Mouse (Mus musculus): Measurements from ENCODE around the gene Chid1. TPM values are rescaled to one million over a fixed set of nuclear protein-coding genes. Genes with fewer than 3 reads are reported as not detected.

Chid1 gene
- polyA plus RNA-seq, 1 experiment from 2014 or later = 30.0 TPM

GRCm38 (mm10) chr7:141491151-141491550 is 48.5 kb downstream of the Chid1 start:
- H3K36me3 ChIP-seq (ENCODE audit: insufficient read depth, low read length) = peaks cover 34% of the 10 kb centered on the region
- WGBS = 82% methylated on average over 2 of the region's 2 CpGs

GRCm38 (mm10) chr7:141487141-141487540 is 52.5 kb downstream of the Chid1 start:
- no peak for ATAC-seq (replicated peaks; ENCODE audit: low FRiP score, low read depth)
- H3K4me2 ChIP-seq (ENCODE audit: low read length) = no peak overlapping the region
- H3K9ac ChIP-seq (ENCODE audit: low read depth, low read length) = no peak overlapping the region
- no peak for DNase-seq (ENCODE audit: low spot score)
- no peak for TF ChIP-seq CTCF (IDR thresholded peaks at IDR 0.05; ENCODE audit: low read depth)
- H3K9me3 ChIP-seq (replicated peaks; ENCODE audit: low read length) = no peaks in the 10 kb centered on the region
- H3K36me3 ChIP-seq (ENCODE audit: insufficient read depth, low read length) = peaks cover 19% of the 10 kb centered on the region; the same call in 1 of the 2 replicates
- no peaks in the 10 kb centered on the region for H3K27me3 ChIP-seq (ENCODE audit: insufficient read depth, low read length)
- no peak overlapping the region for H3K27ac ChIP-seq
- WGBS = 70% methylated on average over 7 of the region's 7 CpGs
- H3K4me3 ChIP-seq (replicated peaks; ENCODE audit: low read depth, low read length) = no peak overlapping the region
- peaks cover 8% of the 10 kb centered on the region for H3K4me1 ChIP-seq (replicated peaks; ENCODE audit: insufficient read depth, low read length)

More at GRCm38 (mm10) chr7:141491151-141491550, 48.5 kb downstream of the Chid1 start:
- no peaks in the 10 kb centered on the region for H3K27me3 ChIP-seq (ENCODE audit: insufficient read depth, low read length)
- DNase-seq (ENCODE audit: low spot score) = no peak
- no peaks in the 10 kb centered on the region for H3K4me1 ChIP-seq (replicated peaks; ENCODE audit: insufficient read depth, low read length)
- no peak overlapping the region for H3K27ac ChIP-seq
- no peak overlapping the region for H3K4me2 ChIP-seq (ENCODE audit: low read length)
- no peak overlapping the region for H3K9ac ChIP-seq (ENCODE audit: low read depth, low read length)
- H3K4me3 ChIP-seq (replicated peaks; ENCODE audit: low read depth, low read length) = no peak overlapping the region
- peak; percentile 51; the same call in 1 of the 2 replicates for TF ChIP-seq CTCF (IDR thresholded peaks at IDR 0.05; ENCODE audit: low read depth)
- no peaks in the 10 kb centered on the region for H3K9me3 ChIP-seq (replicated peaks; ENCODE audit: low read length)
- ATAC-seq (replicated peaks; ENCODE audit: low FRiP score, low read depth) = no peak

DNA sequence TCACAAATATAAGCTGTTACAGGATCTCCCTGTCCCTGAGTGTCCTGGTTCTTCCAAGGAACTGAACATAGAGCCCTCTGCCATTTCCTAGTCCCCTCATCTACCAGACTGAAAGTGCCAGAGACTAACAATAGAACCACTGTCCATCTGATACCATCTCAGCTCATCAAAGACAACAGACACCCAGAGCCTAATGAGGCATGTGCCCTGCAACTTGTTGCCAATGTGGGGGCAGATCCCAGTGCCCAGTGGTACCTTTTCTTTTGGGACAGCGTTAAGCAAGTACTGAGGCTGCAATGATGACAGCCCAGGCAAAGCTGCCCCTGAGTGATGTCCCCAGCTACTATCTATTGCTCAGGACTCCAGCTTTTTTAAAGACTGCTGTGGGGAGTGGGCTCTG is 53.4 kb downstream of the Chid1 start:
- H3K4me2 ChIP-seq (ENCODE audit: low read length) = no peak overlapping the region
- DNase-seq (ENCODE audit: low spot score) (no peak), ATAC-seq (replicated peaks; ENCODE audit: low FRiP score, low read depth) (no peak)
- H3K9me3 ChIP-seq (replicated peaks; ENCODE audit: low read length) = no peaks in the 10 kb centered on the region
- H3K27me3 ChIP-seq (ENCODE audit: insufficient read depth, low read length) = no peaks in the 10 kb centered on the region
- 69% methylated on average over 1 of the region's 1 CpGs for WGBS
- 0 out of 2 replicates have a peak, but pooled peaks cover 14% of the 10 kb centered on the region for H3K36me3 ChIP-seq (ENCODE audit: insufficient read depth, low read length)
- no peak overlapping the region for H3K4me3 ChIP-seq (replicated peaks; ENCODE audit: low read depth, low read length)
- H3K4me1 ChIP-seq (replicated peaks; ENCODE audit: insufficient read depth, low read length) = peaks cover 15% of the 10 kb centered on the region
- no peak for TF ChIP-seq CTCF (IDR thresholded peaks at IDR 0.05; ENCODE audit: low read depth)
- no peak overlapping the region for H3K27ac ChIP-seq
- H3K9ac ChIP-seq (ENCODE audit: low read depth, low read length) = no peak overlapping the region

DNA sequence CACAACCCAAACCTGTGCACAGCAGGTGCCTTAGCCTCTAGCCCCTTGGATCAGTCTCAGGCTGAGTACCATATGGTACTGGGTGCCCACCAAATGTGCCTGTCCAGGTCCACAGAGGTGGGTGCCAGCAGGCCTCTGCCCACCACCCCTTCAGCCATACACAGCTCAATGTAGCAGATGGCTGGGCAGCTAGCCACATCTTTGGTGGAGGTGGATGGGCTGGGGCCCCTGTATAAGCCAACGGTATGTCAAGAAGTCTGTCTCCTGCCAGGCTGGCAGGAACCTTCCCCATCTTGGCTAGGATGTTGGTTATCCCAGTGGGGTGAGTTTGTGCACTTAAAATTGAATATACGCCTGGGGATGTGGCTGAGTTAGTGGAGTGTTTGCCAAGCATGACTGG is 54.1 kb downstream of the Chid1 start:
- 86% methylated on average over 2 of the region's 2 CpGs for WGBS

DNA sequence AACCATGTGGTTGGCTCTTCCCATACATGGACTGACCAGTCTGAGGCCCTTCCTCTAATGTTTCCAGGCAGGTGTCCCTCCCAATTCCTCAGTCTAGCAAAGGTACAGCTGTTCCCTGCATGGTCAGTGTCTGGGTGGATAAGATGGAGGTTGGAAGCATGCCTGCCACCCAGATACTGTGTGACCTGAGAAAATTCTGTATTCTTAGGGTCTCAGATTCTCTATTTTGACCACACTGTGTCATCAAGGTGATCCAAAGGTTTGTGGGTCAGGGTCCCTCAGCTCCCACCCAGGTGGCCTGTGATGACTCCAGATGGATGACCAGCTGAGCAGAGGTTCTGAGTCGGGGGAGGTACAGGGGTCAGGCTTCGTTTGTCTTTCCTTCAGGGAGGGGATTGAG is 54.5 kb downstream of the Chid1 start:
- no peaks in the 10 kb centered on the region for H3K27me3 ChIP-seq (ENCODE audit: insufficient read depth, low read length)
- peaks cover 20% of the 10 kb centered on the region for H3K4me1 ChIP-seq (replicated peaks; ENCODE audit: insufficient read depth, low read length)
- no peak overlapping the region for H3K4me2 ChIP-seq (ENCODE audit: low read length)
- 61% methylated on average over 2 of the region's 2 CpGs for WGBS
- 0 out of 2 replicates have a peak, but pooled peaks cover 8% of the 10 kb centered on the region for H3K36me3 ChIP-seq (ENCODE audit: insufficient read depth, low read length)
- no peaks in the 10 kb centered on the region for H3K9me3 ChIP-seq (replicated peaks; ENCODE audit: low read length)
- TF ChIP-seq CTCF (IDR thresholded peaks at IDR 0.05; ENCODE audit: low read depth) = no peak
- H3K4me3 ChIP-seq (replicated peaks; ENCODE audit: low read depth, low read length) = no peak overlapping the region
- DNase-seq (ENCODE audit: low spot score) = no peak
- no peak for ATAC-seq (replicated peaks; ENCODE audit: low FRiP score, low read depth)
- H3K9ac ChIP-seq (ENCODE audit: low read depth, low read length) = no peak overlapping the region
- H3K27ac ChIP-seq = no peak overlapping the region

More for the DNA sequence above, 54.1 kb downstream of the Chid1 start:
- peaks cover 20% of the 10 kb centered on the region for H3K4me1 ChIP-seq (replicated peaks; ENCODE audit: insufficient read depth, low read length)
- H3K27ac ChIP-seq = no peak overlapping the region
- no peaks in the 10 kb centered on the region for H3K27me3 ChIP-seq (ENCODE audit: insufficient read depth, low read length)
- DNase-seq (ENCODE audit: low spot score) = no peak
- ATAC-seq (replicated peaks; ENCODE audit: low FRiP score, low read depth) = no peak
- 0 out of 2 replicates have a peak, but pooled peaks cover 12% of the 10 kb centered on the region for H3K36me3 ChIP-seq (ENCODE audit: insufficient read depth, low read length)
- no peak overlapping the region for H3K4me3 ChIP-seq (replicated peaks; ENCODE audit: low read depth, low read length)
- TF ChIP-seq CTCF (IDR thresholded peaks at IDR 0.05; ENCODE audit: low read depth) = no peak
- H3K9me3 ChIP-seq (replicated peaks; ENCODE audit: low read length) = no peaks in the 10 kb centered on the region
- no peak overlapping the region for H3K4me2 ChIP-seq (ENCODE audit: low read length)
- H3K9ac ChIP-seq (ENCODE audit: low read depth, low read length) = no peak overlapping the region

- Histone ChIP-seq H3K27ac (no peak overlapping the region), H3K27me3 (ENCODE audit: insufficient read depth, low read length) (no peaks in the 10 kb centered on the region), H3K9me3 (replicated peaks; ENCODE audit: low read length) (no peaks in the 10 kb centered on the region), H3K4me1 (replicated peaks; ENCODE audit: insufficient read depth, low read length) (peaks cover 20% of the 10 kb centered on the region), H3K4me3 (replicated peaks; ENCODE audit: low read depth, low read length) (no peak overlapping the region), H3K36me3 (ENCODE audit: insufficient read depth, low read length) (0 out of 2 replicates have a peak, but pooled peaks cover 8% of the 10 kb centered on the region), H3K9ac (ENCODE audit: low read depth, low read length) (no peak overlapping the region), H3K4me2 (ENCODE audit: low read length) (no peak overlapping the region)
- DNase-seq (ENCODE audit: low spot score) (no peak), ATAC-seq (replicated peaks; ENCODE audit: low FRiP score, low read depth) (no peak)
- WGBS = 61% methylated on average over 5 of the region's 5 CpGs
- TF ChIP-seq CTCF (IDR thresholded peaks at IDR 0.05; ENCODE audit: low read depth) = no peak
Measured at GRCm38 (mm10) chr7:141484186-141485120, 55.2 kb downstream of the Chid1 start.
